Mouse (Mus musculus): ENCODE measurements at regions not wholly inside any gene's neighbourhood (a gene's known extent, or its start where the extent isn't known, plus 50 kb on each side); places are given as distances from the start of the nearest gene placed in this dataset.

DNA sequence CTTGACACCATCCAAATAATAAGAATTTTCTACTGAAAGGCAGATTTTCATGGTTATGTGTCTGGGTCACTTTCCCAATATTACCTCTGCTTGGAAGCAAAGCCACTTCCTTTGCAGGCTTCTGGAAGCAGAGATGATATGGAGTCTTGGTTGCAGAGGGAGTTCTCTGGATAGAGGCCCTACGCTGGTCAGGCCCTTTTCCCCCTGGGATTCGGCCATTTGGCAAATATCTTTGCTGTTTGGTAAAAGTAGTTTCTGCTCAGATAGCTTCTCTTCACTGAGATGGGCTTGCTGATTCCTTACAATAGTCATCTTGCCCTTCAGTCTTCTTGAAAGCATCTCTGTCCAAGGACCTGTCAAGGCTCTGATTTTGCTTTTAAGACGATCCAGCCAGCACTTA lies 98.2 kb upstream of the Fyn start:
- no peak for TF ChIP-seq GATA1 (IDR thresholded peaks at IDR 0.05; ENCODE audit: borderline replicate concordance, low read length)
- no peak for TF ChIP-seq FLI1 (IDR thresholded peaks at IDR 0.05; ENCODE audit: low read length)
